Mouse (Mus musculus): ENCODE measurements around the gene Ablim2.

GRCm38 (mm10) chr5:35907633-35908426 lies 150.2 kb downstream of the Ablim2 start:
- TF ChIP-seq POLR2A (IDR thresholded peaks at IDR 0.05; ENCODE audit: borderline replicate concordance, control insufficient read depth, low read depth, low read length) (no peak), CTCF (IDR thresholded peaks at IDR 0.05; ENCODE audit: control insufficient read depth, insufficient read depth, low read length) (no peak)

All from bone marrow, adult 2 months (tissue).